Mouse (Mus musculus) layer of hippocampus, adult 2 months (tissue): ENCODE results near the gene Arhgap11a. TPM values are rescaled to one million over a fixed set of nuclear protein-coding genes. Genes with fewer than 3 reads are reported as not detected.

Experiments used
- DNase-seq, 2 experiments: peaks; one replicate each; pipeline ENCODE4 v3.0.0; 2022; ENCODE audit warnings: low spot score in 2 of 2
- H3K27ac ChIP-seq: fragments of 200-600 bp; 2 replicates; pipeline ENCODE4 v1.8.1; 2022
- H3K4me3 ChIP-seq: fragments of 200-600 bp; 2 replicates; pipeline ENCODE4 v1.8.1; 2022; ENCODE audit warnings: mild to moderate bottlenecking
- CTCF ChIP-seq: fragments of 200-600 bp; conservative IDR thresholded peaks from 2 replicates; pipeline ENCODE4 v1.8.1; 2022; ENCODE audit warnings: antibody characterized with exemption, mild to moderate bottlenecking, moderate library complexity
- long read RNA-seq, 2 experiments: library from polyadenylated mRNA; stranded (forward); transcript quantifications; one replicate each; pipeline ENCODE4 v2.0.0; 2021; ENCODE audit warnings: borderline mapping rate in 2 of 2
- total RNA-seq, 2 experiments: library from RNA; stranded (reverse); gene quantifications; 2 replicates each; pipeline ENCODE4 v1.2.3; 2021

Gene Arhgap11a
- total RNA-seq: 1 to 10 TPM; 2.0 to 2.1 TPM
- long read RNA-seq, experiment 1, full-length matches to known transcripts: 1 of 2 reads
- long read RNA-seq, experiment 1, partial matches to known transcripts: 0 of 2 reads
- long read RNA-seq, experiment 1, other reads (novel, unspliced or antisense): 1 of 2 reads
- long read RNA-seq, experiment 2, partial matches to known transcripts: 0 of 1 reads
- long read RNA-seq, experiment 2, other reads (novel, unspliced or antisense): 1 of 1 reads

DNA sequence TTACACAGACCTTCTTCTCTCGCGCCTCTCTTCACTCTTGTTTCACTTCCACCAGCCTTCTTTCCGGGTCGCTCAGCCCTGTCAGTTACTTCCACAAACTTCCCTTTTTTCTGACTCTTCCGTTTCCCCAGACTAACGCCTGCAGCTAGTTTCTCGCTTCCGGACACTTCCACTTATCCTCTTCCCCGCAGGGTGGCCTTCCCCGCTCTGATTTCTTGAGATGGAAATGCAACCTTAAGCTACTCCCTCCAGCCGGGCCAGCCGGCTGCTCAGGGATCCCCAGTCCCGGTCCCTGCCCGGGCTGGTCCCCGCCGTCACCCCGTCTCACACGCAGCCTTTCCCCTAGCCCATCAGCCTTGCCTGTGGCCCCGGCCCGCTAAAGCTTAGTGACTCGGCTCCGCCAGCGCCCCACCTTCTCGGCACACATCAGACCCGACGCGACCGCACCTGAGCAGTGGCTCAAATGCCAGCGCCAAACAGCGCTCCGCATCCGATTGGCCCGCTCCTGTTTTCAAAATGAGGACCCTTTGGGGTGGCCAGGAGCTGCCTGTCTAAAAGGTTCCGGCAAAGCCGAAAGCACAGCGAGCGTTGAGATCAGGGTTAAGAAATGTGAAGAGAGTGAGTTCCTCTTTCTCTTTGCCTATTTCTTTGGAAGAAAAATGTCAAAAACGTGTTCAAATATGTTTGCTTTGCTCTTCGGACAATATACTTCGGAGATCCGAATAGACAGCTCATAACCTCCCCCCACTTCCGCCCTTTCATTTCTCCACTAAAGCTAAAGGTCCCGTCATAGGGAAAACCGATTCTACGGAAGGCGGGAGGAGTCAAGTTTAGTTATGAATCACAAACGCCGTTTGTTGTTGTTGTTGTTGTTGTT lies at the start of gene Arhgap11a:
Gene Arhgap11a, minus strand, starts transcription at position 417 of the 877 bp plus-strand sequence.
- DNase-seq: peak; percentile 87 to 91
- H3K27ac ChIP-seq: peak within 1 kb of the TSS; percentile 98
- no peak for TF ChIP-seq CTCF
- peak within 1 kb of the TSS; percentile 87 for H3K4me3 ChIP-seq

DNA sequence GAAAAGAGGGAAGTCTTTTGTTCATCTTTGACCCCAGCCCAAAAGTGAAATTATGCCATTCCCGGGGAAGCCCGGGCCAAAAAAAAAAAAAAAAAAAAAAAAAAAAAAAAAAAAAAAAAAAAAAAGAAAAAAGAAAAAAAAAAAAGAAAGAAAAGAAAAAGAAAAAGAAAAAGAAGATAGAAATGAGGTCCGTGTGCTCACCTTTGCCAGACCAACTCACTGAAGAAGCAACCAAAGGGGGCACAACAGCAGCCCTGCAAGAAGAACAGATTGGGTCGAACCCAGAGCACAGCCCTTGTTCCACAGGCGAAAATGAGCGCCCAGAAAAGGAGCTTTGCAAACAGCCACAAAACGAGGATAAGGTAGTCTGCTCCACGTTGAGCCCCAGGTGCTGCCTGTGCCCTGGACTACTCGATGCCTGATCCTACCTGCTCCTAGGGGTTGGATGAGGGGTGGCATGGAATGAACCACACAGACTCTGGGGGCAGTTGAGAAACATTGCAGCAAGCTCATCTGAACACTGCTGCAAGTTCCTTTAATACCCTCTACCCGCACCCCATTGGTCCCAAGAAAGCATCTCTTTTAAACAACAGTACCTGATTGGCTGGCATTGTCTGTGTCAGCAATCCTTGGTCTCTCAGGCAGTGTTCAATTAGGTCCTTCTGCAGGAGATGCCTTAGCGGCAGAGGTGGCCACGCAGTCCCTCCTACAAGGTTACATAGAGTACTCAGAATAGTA lies 45.1 kb upstream of the Arhgap11a start:
- H3K4me3 ChIP-seq: no peak overlapping the region
- no peak for TF ChIP-seq CTCF
- H3K27ac ChIP-seq: no peak overlapping the region
- DNase-seq: no peak

DNA sequence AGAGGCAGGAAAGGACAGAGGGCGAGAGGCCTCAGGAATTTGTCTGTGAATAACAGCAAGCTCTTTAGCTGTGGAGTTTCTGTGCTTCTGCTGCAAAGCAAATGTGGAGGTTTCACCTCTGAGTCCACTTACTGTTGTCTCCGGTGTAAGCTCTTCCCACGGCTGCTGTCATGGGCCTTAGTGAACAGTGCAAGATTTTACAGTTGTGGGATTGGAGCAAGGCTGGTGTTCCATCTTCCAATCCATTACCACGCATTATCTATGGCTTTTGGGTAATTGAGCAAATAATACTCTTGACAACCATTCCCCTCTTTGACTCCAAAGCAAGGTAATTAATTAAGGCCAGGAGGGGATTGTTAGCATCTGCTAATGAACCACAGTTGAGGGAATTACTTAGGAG lies 38.7 kb upstream of the Arhgap11a start:
- no peak for TF ChIP-seq CTCF
- DNase-seq: no peak
- Histone ChIP-seq H3K27ac (no peak overlapping the region), H3K4me3 (no peak overlapping the region)

DNA sequence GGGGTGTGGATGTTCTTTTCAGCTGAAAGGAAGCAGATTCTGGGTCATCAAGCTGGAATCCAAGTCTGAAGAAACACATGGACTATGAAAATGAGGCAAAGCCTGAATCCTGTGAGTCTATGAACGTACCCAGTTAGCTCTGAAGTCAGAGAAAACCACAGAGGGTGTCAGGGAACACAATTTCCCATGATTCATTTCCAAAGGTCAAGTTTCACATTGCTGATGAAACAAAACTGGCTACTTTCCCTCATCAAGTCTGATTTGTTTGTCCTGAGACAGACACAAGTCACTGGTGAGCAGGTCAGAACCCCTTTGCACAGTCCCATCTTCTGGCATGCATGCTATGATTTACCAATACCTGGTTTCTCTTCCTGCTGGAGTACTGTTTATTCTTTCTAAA lies 37.6 kb upstream of the Arhgap11a start:
- no peak for DNase-seq
- no peak overlapping the region for H3K27ac ChIP-seq
- H3K4me3 ChIP-seq: no peak overlapping the region
- TF ChIP-seq CTCF: no peak

DNA sequence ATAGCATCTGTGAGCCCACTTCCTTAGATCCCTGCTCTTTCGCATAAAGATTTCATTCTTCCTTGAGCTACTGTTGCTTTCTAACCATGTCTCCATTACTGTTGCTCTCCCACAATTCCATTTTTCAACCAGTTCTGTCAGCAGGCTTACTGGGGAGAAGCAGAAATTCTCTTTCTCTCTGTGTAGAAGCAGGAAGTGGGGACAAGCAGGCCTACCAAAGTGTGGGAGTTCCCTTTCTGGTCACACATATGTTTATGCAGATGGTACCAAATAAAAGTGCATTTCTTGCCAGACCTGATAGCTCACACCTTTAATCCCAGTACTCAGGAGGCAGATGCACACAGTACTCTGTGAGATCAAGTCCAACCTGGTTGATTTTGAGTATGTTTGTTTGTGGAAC lies 21.7 kb upstream of the Arhgap11a start:
- peak in 1 of 2 experiments; percentile 19 for DNase-seq
- Histone ChIP-seq H3K4me3 (no peak overlapping the region), H3K27ac (no peak overlapping the region)
- TF ChIP-seq CTCF: no peak

DNA sequence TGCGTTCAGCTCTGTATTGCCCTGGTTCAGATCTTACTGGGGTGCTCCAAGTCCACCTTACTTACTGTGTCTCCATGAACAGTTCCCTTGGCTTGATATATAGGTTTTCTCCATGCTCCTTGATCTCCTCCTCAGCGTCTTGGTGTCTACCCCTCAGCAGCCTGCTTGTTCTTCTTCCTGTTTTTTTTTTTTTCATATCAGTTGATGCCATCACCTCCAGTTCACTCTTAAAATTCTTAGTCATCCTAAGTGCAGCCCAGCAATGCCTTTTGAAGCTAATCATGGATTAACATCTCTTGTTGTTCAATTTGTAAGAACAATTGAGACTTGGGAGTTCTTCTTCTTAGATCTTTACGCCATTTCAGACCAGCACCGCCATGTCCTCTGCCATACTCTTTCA lies 19.9 kb upstream of the Arhgap11a start:
- Histone ChIP-seq H3K4me3 (no peak overlapping the region), H3K27ac (no peak overlapping the region)
- no peak for TF ChIP-seq CTCF
- DNase-seq: no peak

DNA sequence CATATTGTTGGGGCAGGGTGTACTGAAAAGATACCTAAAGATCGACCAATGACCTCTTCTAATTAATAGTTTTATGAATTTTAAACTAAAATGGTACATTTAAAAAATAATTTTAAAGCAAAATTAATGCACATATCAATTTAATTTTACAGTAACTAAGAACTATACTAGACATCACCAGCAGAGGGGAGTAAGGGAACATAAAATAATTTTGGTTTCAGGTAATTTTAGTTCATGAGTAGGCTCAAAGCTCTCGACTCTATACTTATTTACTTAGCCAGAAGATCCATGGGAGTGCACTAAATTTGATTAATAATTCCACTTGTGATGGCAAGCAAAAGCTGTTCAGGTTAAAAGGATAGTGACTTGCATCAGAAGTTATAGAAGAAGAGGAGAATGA lies 17.7 kb upstream of the Arhgap11a start:
- H3K4me3 ChIP-seq: no peak overlapping the region
- no peak overlapping the region for H3K27ac ChIP-seq
- DNase-seq: no peak
- TF ChIP-seq CTCF: peak; percentile 83

DNA sequence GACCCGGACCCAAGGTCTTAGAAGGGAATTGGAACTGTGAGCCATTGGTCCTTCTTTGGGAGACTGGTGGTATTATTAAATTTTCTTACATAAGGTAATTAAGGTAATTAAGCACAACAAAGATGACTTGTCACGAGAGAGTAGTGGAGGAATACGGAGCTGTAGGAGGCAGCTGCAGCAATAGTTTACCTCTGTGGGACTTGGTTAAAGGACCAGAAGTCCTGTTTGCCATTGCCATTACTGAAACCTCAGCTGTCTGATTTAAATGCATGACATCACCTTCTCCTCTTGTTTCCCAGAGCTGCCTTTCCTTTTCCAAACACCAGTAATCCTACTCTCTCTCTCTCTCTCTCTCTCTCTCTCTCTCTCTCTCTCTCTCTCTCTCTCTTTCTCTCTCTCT lies 680 bp upstream of the Arhgap11a start:
- Histone ChIP-seq H3K27ac (peak overlapping the region; percentile 98), H3K4me3 (peak overlapping the region; percentile 87)
- peak in 1 of 2 experiments; percentile 16 for DNase-seq
- no peak for TF ChIP-seq CTCF

DNA sequence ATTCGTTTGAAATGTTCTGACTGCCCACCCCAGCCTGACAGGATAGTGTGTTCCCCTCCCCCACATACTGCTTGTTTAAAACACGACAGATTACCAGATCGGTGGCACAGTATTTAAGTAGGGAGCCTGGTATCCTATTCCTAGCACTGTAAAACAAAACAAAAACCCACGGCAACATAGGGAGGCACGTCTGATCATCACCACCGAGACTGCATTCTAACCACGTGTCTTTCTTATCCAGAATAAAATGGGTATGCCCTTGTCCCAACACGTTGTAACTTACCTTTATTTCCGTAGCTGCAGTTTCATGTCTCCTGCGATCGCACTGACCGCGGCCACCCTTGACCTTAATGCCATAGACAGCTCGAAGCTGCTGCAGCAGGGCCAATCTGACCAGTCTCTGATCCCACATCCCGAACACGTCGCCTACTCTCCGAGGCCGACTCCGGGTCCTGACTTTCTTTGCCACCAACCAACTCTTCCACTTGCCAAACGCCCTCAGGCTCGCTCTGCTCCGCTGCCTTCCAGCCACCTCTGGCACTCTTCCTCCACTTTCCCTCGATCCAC lies 700 bp downstream of the Arhgap11a start:
- Histone ChIP-seq H3K4me3 (peak overlapping the region; percentile 87), H3K27ac (no peak overlapping the region)
- no peak for DNase-seq
- no peak for TF ChIP-seq CTCF

DNA sequence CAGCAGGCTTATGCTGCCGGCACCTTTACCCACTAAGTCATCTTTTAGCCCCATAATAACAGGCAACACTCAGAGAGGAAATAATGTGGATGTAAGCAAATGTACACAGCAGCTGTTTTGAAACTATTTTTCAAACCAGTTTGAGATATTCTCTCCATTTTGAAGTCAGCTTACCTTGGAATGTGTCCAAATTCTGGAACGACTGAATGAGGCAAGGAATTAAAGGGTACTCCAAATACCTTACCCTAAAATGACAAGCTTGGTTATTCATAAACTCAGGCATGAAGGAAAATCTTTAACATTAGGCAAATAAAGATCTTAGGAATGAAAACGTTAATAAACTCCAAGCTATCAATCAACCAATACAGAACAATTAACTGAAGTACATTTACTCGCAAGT lies 3.4 kb downstream of the Arhgap11a start:
- Histone ChIP-seq H3K27ac (no peak overlapping the region), H3K4me3 (no peak overlapping the region)
- no peak for TF ChIP-seq CTCF
- no peak for DNase-seq

DNA sequence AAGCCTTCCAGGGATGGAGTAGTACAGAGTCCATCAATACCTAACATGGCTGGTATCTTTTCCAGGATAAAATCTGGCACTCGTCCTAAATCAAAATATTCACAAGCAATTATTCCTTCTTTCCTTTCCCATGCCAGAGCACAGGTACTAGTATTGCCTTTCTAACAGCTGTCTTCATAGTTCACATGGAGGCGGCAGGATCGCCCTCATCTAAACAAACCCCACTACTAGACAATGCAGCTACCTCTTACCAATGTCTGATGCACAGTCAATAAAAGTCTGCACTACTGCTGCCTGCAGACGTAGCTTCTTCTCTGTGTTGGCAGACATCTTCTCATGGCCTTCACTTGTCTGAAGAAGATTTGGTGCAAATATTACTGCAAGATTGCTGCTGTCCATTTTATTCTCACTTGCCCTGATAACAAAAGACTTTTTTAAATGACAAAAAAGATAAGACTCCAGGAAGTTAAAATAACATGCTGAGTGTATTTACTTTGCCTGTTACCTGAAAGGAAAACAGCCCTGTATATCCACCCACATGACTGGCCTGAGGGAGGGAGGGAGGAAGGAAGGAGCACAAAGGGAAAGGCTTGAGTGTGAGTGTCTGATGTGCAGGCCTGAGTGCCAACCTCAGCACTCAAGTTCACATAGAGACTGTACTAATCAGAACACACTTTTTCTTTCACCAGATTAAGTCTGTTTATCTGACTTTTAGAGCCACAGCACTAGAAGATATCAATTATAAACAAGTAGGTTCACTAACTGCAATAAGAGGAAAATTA lies 6.6 kb downstream of the Arhgap11a start:
- H3K27ac ChIP-seq: no peak overlapping the region
- no peak overlapping the region for H3K4me3 ChIP-seq
- no peak for TF ChIP-seq CTCF
- DNase-seq: no peak

DNA sequence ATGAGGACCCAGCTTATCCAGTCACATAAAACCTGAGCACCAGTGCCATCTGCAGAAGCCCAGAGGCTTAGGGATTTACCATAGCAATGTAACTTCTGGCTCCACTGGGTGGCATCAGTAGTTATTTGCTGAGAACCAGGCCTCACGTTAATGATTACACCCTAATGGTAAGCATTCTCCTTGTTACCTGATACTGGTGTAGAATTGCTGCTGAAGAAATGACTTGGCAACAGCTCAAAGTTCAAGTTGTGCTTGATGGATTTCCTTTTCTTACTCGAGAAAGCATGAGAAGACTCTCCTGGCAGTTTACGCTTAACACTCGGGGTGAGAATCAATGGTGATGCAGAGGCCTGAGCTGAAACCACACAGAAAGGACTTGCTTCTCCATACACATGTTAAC lies 9.0 kb downstream of the Arhgap11a start:
- H3K4me3 ChIP-seq: no peak overlapping the region
- no peak for TF ChIP-seq CTCF
- no peak overlapping the region for H3K27ac ChIP-seq
- DNase-seq: no peak
